Mouse (Mus musculus) kidney, postnatal 25 days (tissue): ENCODE data around the gene Crk.

Experiments
- DNase-seq, 2 experiments: peaks; one replicate each; pipeline ENCODE4 v3.0.0; 2021; ENCODE audit warnings: mixed read lengths in 2 of 2

Crk gene

GRCm38 (mm10) chr11:75678747-75679438 lies at the start of gene Crk:
TSS of gene Crk (plus strand) at chr11:75679259.
- peak; percentile 98 to 99 for DNase-seq

DNA sequence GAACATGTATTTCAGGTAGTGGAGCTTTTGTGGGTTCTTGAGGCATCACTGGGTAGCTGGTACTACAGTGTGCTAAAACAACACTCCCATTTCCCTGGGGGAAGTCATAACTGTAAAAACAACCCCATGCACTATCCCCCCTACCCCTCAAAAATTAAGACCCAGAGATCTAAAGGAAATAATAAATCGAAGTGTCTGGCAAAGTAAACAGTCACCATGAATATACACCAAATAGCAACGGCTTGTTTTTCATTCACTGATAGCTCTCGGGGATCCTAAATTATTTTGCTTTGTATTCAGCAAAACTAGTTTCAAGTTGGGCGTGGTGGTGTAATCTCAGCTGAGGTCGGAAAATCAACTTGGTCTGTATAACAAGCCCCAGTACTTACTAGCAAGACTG lies 49.0 kb upstream of the Crk start:
- DNase-seq: no peak

DNA sequence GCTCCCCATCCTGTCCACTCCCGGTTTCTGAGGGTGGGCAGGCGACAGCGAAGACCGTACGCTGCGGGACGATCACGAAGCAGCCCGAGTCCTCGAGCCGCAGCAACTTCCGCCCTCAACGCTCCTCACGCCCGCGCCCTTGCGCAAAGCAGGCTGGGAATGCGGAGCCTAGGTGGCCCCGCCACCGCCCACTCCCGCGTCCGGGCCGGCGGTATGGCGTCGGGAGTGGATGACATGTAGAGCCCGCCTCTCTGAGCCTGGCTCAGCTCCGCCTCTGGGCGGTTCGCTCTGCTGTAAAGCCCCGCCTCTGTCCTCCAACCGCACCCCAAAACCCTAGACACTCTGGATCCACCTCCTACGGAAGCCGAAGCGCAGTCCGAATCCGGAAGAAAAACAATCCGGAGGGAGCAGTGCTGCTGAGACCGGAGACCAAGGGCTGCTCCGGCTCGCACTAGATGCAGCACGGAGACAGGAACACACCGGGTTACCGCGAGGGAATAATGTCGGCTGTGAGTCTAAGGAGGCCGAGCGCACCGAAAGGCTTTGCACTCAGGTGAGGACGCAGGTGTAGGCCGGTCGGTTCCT lies 48.3 kb upstream of the Crk start, which contains the start of gene Inpp5k:
TSS of gene Inpp5k (plus strand) at position 344 of the 585 bp plus-strand sequence.
- DNase-seq: peak; percentile 96 to 99

DNA sequence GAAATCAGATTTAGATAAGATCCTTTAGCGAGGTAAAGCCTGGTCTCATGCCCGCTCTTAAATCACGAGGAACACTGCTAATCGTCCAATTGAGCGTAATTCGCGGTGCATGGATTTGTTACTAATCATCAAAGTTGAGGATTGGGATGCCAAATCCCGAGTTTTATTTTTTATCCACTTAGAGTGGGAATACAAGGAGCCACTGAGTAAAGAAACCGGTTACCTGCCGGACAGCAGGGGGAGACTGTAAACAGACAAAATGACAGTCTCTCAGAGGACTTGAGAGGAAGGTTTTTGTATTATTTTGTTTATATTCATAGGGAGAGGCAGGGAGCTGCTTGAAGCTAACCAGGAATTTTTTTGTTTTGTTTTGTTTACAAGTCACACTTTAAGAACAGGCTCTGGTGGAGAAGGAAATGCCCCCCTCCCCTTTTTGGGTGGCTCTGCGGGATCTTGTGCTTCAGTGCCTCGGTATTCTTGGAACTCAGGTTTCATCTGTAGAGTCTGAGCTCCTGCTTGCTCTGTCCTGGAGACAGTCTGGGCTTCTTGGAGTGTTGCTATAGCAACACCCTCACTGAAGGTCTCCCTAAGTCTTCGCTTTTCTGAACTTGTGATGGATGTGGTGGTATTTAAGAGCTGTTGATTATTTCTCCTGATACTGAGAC lies 47.4 kb upstream of the Crk start:
- peak; percentile 70 to 71 for DNase-seq

DNA sequence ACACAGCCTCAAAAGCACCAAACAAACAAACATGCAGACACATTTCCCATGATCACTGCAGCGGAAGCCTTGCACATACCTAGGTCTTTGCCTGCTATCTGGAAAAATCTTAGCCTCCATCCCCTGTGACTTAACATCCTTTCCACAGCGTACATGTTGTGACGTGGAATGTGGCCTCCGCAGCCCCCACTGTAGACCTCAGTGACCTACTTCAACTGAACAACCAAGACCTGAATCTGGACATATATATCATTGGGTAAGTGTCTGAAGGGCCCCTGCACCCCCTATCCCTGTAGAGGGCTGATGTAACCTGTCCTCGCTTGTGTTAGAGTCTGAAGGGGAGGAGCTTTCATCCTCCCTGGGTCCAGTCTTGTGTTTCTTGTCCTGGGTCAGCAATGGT lies 46.1 kb upstream of the Crk start:
- no peak for DNase-seq

DNA sequence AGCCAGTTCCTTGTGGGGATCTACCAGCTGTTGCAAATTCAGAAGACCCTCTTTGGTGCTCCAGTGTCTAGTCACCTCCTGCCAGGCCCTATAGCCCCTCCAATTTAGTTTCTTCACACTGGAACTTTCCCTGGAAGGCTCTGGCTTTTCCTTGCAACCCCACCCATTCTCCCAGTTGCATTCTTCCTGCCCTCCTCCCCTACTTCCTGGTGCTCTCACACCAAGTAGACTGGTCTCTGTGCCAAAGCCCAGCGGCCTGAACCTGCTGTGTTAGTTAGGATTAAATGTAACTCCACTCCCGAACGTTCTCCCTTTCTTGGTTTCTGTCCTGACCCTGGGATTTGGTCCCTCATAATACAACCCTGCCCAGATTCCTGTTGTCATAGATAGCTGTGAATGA lies 44.3 kb upstream of the Crk start:
- peak in 1 of 2 experiments; percentile 63 for DNase-seq

DNA sequence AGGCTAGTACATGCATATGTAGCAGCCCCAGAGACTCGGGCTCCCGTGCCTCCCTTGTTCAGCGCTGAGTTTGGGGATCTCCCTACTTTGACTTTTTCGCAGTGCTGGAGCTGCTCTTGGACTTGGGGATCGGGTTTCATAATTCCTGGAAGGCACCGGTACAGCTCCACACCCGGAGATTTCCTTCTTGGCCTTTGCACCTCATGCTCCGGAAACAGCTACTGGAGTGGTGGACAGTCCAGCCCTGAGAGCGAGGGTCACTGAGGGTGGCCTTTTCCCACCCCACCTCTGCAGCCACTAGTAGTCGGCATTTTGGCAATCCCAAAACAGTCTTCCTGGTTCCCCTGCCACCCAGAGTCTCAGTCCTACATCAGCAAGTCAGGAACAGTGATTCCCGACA lies 43.7 kb upstream of the Crk start:
- DNase-seq: peak; percentile 69 to 89

- DNase-seq: no peak
Observed at GRCm38 (mm10) chr11:75643323-75643722, 35.7 kb upstream of the Crk start.

- DNase-seq: no peak
Observed at GRCm38 (mm10) chr11:75644684-75645083, 34.4 kb upstream of the Crk start.

DNA sequence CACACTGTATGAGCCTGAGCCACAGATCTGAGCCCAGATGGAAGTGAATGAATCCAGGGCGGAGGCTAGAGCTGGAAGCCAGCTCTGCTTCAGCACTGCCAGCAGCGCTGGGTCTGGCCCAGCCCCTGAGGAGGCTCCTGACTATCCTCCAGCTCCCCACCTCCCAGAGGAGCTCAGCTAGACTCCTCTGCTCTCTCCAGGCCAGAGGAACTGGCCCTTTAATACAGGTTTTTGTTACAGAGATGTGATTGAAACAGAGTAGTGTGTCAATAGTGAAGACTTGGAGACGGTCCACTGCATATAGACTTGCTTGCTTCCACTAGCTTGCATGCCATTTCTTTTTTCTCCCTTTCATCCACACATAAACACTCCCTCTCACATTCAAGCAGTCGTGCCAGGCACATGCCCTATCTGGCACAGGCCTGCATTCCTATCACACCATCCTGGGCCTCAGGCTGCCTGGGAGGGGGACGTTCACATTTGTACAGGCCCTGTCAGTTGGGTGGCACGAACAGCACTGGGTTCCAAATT lies 31.3 kb upstream of the Crk start:
- DNase-seq: peak in 1 of 2 experiments; percentile 54

DNA sequence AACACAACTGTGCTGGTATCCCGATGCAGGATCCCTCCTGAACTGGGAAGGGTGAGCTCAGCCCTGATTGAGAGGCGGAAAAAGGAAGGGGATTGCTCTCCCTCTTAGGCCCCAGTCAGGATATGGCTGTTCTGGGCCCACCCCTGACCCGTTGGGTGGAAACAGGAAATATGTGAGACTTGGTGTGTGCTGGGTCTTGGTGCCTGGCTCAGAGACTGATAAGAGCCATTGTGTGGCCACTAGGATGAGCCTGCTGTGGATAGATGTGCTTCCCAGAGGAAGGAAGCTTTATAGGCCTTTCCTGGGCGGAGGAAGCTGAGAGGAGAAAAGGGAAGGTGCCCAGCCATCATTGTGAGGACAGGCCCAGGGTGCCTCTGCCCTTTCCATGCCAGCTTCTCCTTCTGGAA lies 29.9 kb upstream of the Crk start:
- peak; percentile 55 to 83 for DNase-seq

- peak; percentile 65 to 88 for DNase-seq
Observed at GRCm38 (mm10) chr11:75650311-75650710, 28.7 kb upstream of the Crk start, which contains the start of gene Myo1c. TSS of gene Myo1c (plus strand) at chr11:75650504.

GRCm38 (mm10) chr11:75650958-75651425 lies 28.1 kb upstream of the Crk start:
- no peak for DNase-seq

- DNase-seq: peak; percentile 89 to 94
Observed at GRCm38 (mm10) chr11:75651426-75652221, 27.4 kb upstream of the Crk start.

DNA sequence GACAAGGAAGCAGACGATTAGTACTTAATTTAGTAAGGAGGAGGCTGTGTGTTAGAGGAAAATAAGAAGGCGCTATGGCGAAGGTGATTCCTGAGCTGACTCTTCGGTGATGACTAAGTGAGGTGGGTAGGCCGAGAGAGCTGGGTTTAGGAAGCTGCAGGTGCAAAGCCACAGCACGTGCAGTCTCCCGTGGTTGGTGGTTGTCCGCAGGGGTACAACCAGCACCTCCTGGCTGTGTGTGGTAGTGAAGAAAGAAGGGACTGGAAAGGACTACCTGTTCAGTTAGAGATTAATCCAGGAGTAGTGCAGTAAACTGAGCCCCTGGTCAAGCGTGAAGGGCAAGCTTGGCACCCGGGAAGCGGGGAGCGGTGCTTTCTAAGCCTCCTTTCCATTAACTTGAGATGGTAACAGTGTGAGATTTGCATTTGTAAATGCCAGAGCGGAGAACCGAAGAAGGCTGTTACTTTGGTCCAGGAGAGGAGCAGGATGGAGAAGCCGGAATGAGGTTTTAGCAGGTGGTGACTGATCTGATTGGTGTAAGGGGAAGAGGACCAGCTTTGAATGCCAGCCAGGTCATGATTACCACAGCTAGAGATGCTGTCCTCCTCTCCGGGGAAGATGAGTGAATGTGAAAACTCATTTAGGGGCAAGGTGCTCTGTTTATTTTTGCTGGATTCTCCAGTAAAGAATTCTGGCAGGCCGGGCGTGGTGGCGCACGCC lies 26.7 kb upstream of the Crk start:
- DNase-seq: peak; percentile 82 to 93

DNA sequence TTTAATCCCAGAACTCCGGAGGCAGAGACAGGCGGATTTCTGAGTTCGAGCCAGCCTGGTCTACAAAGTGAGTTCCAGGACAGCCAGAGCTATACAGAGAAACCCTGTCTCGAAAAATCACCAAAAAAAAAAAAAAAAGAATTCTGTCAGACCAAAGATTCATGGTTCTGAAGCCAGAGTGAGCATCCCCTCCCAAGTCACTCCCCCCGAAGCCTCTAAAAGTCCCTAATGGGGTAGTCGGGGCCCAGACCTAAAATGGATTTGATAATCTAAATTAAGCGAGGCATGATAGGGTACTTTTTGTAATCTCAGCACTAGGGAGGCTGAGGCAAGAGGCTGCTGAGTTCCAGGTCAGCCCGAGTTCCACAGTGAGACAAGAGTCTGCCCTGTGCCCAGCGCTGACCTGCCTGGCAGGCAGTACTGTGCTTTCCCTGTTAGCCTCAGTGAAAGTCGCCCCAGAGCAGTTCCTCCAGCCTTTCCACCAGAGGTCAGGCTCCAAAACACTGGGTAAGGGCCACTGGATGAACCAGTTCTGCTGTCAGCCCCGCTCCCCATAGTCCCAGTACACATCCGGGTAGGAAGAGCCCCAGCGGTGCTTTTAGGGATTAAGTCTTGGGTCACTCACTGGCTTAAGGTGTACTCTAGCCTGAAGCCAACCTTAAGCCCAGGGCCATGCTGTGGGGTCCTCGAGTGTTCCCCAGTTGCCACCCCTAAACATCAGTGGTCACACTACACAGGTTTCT lies 25.9 kb upstream of the Crk start:
- peak; percentile 54 to 86 for DNase-seq

GRCm38 (mm10) chr11:75653781-75654470 lies 25.1 kb upstream of the Crk start:
- peak; percentile 90 to 96 for DNase-seq

GRCm38 (mm10) chr11:75654471-75655390 lies 24.3 kb upstream of the Crk start:
- no peak for DNase-seq
